Mouse (Mus musculus) Muller cell, postnatal 12 days (primary cell): ENCODE data around the gene Foxk1.

Experiments
- DNase-seq: peaks from one replicate; pipeline ENCODE4 v3.0.0-alpha.2; 2015; ENCODE audit errors: inconsistent ontology term

Foxk1 gene

DNA sequence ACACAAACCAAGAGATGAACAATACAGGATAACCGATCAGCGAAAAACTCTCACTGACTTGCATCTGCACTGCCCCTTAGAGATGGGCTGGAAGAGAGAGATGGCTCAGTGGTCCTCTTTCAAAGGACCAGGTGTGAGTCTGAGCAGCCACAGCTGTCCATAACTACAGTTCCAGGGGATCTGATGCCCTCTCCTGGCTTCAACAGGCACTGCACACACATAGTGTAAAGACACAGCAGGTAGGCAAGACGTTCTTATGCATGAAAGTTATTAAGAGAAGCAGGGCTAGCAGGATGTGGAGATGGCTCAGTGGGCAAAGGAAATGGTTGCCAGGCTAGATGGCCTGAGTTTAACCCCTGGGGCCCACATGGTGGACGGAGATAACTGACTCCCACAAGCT, 13.6 kb upstream of the Foxk1 start:
- no peak for DNase-seq

DNA sequence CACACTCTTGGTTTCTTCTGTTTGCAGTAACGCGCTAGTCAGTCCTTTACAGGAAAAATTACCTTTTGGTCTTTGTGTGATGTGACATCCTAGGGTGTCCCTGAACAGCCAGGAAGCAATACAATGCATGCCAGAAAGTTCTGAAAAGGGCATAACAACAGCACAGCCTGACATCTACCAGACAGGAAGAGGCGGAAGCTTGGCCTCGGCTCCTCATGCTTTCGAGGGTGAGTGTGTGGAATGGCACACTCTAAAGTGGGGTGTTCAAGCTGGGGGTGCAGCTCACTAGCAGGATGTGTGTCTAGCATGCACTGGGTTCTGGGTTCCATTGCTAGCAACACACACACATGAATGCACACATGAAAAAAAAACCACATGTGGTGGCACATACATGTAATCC, 9.6 kb upstream of the Foxk1 start:
- DNase-seq = no peak

DNA sequence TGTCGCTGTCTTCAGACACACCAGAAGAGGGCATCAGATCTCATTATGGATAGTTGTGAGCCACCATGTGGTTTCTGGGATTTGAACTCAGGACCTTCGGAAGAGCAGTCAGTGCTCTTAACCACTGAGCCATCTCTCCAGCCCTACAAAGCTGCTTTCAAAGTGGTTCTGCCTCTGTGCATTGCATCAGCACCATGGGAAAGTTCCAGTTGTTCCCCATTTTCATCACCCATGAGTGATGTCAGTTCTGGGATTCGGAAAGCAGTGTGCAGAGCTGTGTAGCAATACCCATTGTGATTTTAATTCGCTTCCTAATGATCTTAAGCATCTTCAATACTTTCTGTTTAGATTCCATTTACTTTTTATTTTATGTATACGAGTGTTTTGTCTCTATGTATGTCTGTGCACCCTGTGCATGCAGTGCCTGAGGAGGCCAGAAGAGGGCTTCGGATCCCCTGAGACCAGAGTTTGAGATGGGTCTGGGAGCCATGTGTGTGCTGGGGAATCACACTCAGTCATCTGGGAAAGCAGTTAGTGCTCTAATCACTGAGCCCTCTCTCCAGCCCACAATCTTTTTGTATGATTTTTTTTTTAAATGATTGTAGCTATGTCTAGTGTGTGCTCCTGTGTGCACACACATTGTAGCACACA, 6.6 kb upstream of the Foxk1 start:
- DNase-seq = no peak

DNA sequence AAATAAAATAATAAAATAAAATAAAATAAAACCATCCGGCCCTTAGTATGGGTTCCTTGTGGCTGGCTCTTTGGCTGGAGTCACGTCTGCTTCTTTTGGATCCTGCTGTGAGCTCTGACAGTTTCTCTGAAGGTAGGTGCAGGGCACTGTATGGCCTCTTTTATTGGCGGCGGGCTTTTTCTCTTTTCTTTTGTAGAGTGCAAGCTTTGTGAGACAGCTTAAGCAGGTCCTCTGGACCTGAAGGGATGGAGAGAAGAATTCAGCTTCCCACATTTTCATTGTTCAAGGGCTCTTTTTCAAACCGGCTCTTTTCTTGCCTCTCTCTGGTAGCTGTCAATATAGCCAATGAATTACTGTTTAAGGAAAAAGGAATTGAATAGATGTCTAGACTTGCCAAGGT, 5.4 kb upstream of the Foxk1 start:
- no peak for DNase-seq

DNA sequence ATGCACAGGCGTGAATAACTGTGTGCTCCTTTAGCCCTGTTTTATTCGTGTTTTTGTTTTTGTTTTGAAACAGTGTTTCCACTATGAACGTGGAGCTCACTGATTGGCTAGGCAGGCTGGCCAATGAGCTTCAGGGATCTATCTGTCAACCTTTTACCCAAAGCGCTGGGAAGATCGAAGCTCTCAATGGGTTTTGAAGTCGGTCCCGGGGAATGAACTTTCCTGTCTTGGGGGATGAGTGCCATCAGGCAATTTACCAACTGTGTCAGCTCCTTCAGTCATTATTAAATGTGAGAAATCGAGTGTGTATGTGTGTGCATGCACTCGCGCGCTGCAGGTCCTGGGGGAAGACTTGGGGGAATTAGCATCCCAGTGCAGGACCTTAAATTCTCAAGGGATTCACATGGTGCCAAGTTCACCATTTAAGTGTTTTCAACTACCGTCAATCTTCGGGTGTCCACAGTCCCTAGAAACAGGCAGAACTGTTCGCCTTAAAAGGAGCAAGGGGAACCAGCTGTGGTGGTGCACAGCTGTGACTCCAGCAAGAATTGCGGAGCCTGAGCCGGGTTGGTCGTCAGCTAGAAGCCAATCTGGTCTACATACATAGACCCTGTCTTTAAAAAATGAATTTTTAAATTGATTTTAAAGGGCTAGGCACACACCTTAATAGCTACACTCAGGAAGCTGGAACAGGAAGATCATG, 965 bp upstream of the Foxk1 start:
- no peak for DNase-seq

DNA sequence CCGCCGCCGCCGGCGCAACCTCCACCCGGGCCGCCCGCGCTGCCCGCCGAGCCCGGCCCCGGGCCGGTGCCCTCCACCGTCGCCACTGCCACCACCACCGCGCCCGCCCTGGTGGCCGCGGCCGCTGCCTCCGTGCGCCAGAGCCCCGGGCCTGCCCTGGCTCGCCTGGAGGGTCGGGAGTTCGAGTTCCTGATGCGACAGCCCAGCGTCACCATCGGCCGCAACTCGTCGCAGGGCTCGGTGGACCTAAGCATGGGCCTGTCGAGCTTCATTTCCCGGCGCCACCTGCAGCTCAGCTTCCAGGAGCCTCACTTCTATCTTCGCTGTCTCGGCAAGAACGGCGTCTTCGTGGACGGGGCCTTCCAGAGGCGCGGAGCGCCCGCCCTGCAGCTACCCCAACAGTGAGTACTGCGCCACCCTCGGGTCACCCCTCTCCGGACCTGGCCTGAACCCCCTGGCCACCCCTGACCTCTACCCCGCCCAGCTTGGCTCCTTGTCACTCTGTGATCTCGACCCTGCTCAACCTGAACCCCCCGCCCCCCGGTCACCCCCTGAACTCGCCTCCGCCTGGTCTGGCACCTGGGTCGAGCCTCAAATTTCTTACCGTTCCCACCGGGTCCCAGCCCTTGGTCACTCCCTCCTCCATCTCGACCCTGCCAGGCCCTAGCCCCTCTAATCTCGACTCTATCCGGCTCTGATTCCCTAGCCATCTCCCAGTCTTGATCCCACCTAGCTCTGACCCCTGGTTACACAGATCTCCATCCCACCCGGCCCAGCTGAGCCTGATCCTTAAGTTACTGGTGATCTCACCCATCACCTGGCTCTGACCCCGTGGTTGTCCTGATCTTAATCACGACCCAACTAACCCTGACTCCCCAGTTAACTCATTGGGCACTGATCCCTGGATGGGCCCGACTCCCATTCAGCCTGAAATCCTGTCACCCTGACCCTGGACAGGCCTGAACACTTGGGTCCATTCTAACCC, 636 bp downstream of the Foxk1 start:
- no peak for DNase-seq

DNA sequence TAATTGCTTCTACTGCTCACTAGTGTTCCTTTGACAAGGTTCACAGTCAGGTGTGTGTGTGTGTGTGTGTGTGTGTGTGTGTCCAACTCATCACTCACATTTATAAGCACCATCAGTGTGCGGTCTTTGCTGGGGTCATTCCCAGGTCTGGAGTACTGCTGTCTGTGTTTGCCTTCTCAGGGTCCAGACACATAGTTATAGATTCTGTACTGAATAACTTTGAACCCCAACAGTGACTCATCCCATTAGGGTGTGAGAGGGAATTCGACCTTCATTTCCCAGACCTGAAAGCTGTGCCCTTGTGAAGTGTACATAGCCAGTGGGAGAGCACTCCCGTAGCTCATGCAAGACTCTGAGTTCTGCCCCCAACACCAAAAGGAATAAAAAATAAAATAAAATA, 2.4 kb downstream of the Foxk1 start:
- no peak for DNase-seq

DNA sequence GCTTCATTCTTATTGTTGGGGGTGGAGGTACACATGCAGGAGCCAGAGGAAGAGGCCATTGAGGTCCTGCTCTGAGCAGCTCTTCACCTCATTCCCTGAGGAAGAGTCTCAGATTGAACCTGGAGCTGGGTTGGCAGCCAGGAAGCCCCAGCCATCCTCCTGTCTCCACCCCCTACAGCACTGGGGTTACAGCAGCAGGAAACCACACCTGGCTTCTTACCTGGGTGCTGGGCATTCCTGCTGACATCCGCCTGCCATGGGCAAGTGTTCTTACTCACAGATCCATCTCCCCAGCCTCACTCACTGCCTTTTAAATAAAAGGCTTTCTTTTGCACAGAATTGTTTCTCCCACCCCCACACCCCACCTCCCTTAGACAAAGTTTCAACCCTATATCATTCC, 3.0 kb downstream of the Foxk1 start:
- no peak for DNase-seq

DNA sequence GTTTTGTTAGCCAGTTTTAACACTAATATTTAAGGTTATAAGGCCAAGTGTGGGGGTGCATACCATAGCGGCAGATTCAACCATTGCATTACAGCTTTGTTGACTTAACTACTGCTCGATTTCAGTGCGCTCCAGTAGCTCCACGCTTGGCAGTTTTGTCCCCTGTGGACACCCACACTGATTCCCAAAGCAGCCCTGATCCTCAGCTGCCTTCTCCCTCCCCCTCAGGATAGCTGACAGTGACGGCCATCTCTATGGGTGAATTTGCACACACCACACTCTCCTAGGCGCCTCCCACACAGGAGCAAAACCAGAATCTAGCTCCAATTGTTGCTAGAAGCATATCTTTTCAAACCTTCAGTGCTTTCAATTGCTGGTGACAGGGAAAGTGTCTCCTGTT, 4.1 kb downstream of the Foxk1 start:
- DNase-seq = no peak

DNA sequence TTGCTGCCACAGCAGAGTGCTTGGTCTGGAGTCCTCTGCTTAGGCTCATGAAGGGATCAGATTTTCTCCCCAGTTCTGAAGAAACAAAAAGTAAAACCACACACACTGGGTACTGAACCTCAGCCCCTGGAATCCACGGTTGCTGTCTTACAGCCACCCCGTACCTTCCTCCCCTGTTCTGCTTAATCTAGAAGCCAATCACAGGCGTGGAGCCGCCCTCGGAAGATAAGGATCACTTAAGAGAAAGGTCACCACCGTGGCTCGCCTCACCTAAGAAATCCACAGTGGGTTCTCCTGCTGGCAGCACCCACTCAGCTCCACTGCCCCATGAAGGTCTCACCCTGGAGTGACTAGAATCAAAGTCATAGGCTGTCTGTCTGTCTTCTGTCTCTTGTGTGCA, 5.1 kb downstream of the Foxk1 start:
- DNase-seq = no peak

DNA sequence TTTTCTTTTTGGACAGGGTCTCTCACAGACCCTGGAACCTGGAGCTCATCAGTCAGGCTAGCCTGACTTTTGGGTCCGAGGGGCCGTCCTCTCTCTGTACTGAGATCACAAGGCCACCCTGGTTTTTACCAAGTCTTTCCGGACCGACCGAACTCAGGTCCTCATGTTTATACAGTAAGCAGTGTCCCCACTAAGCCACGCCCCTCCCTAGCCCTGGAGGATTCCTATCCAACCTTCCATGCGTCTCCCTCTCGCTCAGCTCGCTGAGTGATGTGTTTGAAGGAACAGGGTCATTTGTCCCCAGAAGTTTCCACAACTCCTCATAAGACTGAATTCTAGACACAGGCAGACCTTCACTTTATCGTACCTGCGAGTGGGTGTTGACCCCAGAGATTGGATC, 5.6 kb downstream of the Foxk1 start:
- no peak for DNase-seq

DNA sequence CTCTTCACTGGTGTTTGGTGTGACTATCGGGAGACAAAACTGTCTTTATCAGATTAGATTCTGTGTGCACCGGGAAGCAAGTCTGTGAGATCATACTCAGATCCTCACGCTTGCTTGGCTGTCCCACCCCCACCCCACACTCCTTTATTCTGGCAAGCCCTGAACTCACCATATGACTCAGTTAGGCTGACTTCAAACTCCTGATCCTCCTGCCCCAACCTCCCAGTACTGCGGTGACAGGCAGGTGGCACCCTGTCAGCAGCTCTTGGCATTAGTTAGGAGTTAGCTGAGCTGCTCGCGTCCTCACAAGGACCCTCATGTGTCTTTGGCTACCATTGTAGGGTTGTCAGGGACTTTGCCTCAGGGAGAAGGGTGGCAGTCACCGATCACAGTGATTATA, 6.1 kb downstream of the Foxk1 start:
- DNase-seq = no peak

DNA sequence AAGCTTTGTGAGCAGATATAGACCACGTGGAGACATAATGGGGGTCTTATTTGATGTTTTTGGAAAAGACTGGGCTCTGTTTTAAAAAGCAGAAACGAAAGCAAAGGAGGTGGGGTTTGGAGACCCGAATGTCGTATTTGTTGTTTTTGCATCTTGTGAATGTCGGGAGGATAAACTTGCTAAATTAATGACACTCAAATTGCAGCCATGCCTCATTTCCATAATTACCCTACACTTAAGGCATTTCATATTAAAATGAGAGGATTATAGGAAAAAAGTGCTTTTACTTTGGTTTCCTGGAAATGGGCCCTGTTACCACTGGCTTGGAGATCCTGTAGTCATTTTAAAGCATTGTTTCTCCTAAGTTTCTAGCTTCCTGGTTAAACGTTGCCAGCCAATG, 7.9 kb downstream of the Foxk1 start:
- DNase-seq = no peak

DNA sequence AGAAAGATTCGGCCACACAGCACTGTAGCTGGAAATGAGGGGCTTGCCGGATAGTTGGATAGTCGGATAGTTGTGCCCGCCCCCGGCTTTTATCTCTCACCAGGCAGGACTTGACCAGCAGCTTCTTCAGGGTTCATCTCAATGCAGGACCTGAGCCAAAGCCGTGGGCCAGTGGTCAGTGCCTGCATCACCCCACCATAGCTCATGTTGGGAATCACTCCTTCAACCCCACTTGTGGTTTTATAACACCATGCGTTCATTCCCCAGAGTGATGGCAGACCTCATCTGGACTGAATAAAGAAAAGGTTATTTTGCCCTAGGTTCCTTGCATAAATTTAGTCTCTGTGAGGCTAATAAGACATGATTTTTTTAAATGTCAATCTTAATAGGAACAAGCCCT, 9.1 kb downstream of the Foxk1 start:
- no peak for DNase-seq

DNA sequence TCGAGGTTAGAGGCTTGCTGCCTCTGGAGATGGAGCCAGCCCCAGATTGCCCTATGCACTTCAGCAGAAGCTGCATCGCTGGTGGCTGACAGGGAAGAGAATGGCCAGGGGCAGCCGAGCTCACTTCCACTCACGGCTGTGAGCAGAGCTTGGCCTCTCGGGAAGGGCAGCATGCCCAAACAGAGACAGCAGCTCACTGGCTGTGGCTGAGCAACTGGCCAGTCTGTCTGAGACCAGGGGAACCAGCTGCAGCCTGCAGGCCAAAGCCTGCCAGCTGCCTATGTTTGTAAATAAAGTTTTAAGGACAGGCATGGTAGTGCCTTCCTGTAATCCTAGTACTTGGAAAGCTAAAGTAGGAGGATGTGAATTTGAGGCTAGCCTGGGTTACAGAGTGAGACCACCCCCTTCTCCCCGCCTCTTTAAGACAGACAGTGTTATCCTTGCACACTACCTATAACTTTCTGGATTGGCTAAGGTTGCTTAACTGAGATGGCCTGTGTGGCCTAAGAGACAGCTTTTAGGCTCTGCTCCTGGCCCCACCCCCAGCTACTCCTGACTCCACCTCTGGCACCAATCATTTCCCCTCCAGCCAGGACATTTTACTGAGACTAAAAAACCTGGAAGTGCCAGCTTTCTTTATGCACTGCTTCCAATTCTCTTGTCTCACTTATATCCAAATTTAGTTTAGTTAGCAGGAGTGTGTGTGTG, 11.5 kb downstream of the Foxk1 start:
- DNase-seq = peak; percentile 49

DNA sequence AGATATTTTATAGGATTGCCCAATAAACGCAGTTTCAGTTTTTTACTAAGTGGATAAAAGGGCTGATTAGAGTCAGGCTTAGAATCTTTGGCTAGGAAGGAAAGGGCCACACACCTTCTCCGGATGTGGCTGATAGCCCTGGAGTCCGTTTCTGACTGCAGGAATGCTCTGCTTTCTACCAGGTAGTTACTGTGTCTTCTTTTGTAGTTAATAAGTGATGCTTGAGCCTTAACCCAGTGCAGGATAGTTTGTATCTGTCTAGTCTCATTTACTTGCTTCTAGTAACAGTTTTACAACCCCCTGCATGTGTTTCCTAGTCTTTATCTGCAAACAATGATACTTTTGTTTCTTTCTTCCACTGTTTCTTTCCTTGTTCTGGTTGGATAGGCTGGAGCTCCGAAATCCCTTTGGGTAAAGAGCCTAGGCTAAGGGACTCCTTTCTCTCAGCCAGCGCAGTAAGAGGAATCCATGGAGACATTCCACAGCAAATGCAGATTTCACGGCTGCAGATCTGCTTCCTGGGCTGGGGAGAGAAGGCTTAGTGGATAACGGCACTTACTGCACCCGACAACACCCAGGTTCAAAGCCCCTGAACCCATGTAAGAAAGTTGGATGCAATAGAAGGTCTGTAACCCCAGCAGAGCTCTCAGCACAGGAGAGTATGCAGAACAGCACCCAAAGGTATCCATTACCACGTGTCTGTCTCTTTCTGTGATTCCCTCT, 12.6 kb downstream of the Foxk1 start:
- no peak for DNase-seq

DNA sequence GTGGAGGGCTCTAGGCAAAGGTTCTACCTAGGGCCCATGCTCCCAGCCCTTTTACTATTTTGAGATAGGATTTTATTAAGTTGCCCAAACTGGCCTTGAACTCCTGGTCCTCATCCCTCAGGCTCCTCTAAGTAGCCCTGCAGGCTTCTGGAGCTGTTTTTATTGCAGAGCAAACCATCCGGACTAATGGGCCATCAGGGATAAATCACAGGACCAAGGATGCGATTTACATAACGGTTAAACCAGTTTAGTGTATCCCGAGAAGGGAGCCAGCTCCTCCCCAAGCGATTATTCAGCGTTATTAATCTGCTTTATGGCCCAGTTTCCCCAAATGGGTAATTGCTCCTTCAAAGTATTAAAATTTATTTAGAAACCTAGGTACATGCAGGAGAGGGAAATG, 14.1 kb downstream of the Foxk1 start:
- no peak for DNase-seq

DNA sequence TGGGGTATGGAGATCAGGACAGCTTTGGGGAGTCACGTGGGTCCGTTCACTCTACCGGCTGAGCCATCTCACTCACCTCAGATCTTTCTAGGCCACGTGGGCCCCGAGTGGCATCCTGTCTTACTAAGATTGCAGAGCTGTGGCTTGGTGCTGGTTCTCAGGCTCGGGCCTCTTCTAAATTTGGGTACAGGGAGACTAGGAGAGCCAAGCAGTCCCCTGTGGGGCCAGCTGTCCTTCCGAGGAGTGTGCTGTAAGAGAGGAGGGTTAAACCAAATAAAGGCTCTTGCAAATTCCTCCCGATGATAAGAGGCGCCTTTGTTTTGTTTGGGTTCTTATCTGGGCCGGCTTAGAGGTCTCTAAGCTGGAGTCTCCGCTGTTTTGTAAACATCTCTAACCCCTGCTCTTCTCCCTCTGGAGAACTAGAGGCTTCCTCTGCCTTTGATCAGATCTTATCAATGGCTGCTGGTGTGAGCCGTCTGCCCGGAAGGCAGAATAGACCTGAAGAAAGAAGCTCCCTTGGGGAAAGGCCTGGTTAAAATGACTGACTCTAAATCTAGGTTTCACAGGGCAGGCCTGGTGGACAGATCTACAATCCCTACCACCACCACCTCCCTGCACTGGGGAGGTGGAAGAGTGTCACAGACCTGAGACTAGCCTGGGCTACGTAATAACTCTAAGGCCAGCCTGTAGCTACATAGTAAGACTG, 14.9 kb downstream of the Foxk1 start:
- no peak for DNase-seq

DNA sequence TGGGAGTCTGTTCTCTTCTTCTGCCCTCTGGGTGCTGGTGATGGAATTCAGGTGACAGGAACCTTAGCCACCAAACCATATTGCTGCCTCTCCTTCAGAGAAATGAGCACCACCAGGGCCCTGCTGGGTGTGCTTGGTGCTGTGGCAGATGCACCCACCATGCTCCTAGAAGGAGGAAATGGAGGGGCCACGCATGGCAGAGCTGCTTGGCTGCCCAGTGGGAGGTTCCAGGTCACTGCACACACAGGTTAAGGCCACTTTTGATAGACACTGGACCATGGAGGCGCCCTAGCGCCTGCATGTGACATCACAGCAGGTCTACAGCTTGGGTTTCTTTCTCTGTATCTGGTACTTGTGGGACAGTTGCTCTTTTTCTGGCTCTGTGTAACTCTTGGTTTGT, 15.8 kb downstream of the Foxk1 start:
- DNase-seq = no peak

DNA sequence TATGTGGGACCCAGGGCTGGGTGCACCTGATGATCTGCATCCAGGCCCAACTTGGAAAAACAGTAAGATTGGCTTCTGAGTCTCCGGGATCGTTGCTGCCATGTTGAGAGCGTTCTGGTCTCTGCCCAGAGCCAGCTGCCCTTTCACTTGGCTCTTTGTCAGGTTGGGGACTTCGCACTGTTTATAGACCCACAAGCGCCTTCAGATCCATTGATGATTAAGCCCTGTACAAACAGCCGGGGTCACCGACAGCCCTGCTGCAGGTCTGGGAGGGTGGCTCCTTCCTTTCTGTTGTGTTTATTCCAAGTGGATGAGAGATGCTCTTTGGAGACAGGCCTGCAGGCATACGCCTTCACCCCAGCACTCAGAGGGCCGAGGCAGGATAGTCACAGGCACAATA, 16.6 kb downstream of the Foxk1 start:
- DNase-seq = no peak

DNA sequence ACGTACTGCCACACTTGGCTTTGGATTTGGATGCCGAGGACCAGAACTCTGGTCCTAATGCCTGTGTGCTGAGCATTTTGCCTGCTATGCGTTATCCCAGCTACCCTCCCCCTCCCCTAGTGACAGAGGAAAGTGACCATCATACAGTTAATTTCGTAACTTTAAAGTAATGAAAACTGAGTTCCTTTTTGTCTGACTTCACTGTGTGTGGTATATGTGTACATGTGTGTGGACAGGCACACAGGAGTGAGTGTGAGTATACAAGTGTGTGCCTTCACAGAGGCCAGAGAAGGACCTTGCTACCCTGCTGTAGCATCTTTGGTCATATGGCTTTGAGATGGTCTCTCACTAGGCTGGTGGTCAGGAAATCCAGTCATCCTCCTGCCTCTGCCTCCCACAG, 17.1 kb downstream of the Foxk1 start:
- no peak for DNase-seq
